Mouse (Mus musculus): ENCODE data around the gene 3110070M22Rik. TPM values are rescaled to one million over a fixed set of nuclear protein-coding genes. Genes with fewer than 3 reads are reported as not detected.

The 3110070M22Rik gene
- 1.7 TPM for polyA plus RNA-seq (2014; fragmentation: Illumina TruSeq; extraction: RNeasy Lipid Tissue Mini Kit (QIAGEN cat#74804); ENCODE audit: low read depth, low replicate concordance)

DNA sequence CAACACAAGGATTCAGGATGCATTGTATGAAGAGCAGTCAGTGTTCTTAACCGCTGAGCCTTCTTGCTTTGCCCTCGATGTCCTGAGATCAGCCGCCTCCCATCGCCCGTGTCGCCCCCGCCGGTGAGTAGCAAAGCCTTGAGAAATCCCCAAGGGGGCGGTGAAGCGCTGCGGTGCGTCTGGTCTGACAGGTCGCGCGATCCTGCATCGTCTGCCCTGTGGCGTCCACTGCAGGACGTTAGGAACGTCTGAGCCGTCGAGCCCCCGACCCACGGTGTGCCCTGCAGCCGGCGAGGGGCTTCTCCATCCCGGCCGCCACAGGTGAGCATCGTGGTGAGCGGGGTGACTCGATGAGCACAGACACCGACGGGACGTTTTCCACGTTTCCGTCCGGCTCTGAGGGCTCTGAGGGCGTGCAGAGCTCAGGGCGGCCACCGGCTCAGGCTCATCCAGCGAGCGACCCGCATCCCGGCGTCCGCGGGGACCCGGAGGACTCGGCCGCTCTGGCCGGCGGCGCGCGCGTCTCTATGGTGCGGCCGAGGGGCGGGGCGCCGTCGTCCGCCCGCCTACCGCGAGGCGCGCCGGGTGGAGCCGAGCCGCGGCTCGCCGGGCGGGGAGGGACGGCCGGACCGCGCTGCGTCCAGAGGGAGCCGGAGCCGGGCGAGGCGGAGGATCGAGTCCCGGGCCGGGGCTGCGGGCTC lies at the start of gene 3110070M22Rik, which contains the start of gene Tmem267:
TSS of gene 3110070M22Rik (minus strand) at position 504 of the 701 bp plus-strand sequence.
TSS of gene Tmem267 (plus strand) at position 160 of the 701 bp plus-strand sequence.

GRCm38 (mm10) chr13:119462596-119463560 lies 25.3 kb downstream of the 3110070M22Rik start, which contains the start of gene 4833420G17Rik:
Gene 4833420G17Rik, plus strand, starts transcription at chr13:119462768.

Other genes starting within 250 kb of the 3110070M22Rik start
- gene Paip1, start 59.8 kb downstream of the 3110070M22Rik start, polyA plus RNA-seq (2014; fragmentation: Illumina TruSeq; extraction: RNeasy Lipid Tissue Mini Kit (QIAGEN cat#74804); ENCODE audit: low read depth, low replicate concordance): 305 TPM
- gene 4833420G17Rik, start 25.6 kb downstream of the 3110070M22Rik start, polyA plus RNA-seq (2014; fragmentation: Illumina TruSeq; extraction: RNeasy Lipid Tissue Mini Kit (QIAGEN cat#74804); ENCODE audit: low read depth, low replicate concordance): 38.6 TPM
- 108 TPM for gene Tmem267, start 344 bp downstream of the 3110070M22Rik start, polyA plus RNA-seq (2014; fragmentation: Illumina TruSeq; extraction: RNeasy Lipid Tissue Mini Kit (QIAGEN cat#74804); ENCODE audit: low read depth, low replicate concordance)
- 33.5 TPM for gene Ccl28, start 135.4 kb upstream of the 3110070M22Rik start, polyA plus RNA-seq (2014; fragmentation: Illumina TruSeq; extraction: RNeasy Lipid Tissue Mini Kit (QIAGEN cat#74804); ENCODE audit: low read depth, low replicate concordance)
- 554 TPM for gene Hmgcs1, start 202.0 kb upstream of the 3110070M22Rik start, polyA plus RNA-seq (2014; fragmentation: Illumina TruSeq; extraction: RNeasy Lipid Tissue Mini Kit (QIAGEN cat#74804); ENCODE audit: low read depth, low replicate concordance)

Measured in kidney, adult 10 weeks (tissue).